Mouse (Mus musculus) stomach, postnatal 0 days (tissue): Measurements from ENCODE around the gene Ppp4r3b. TPM values are rescaled to one million over a fixed set of nuclear protein-coding genes. Genes with fewer than 3 reads are reported as not detected.

Source experiments
- ATAC-seq: fragments of 200-750 bp; cut with Nextera tagmentation; 2 replicates; pipeline ENCODE4 v1.8.0; 2017; ENCODE audit not compliant: low FRiP score, low TSS enrichment
- DNase-seq: peaks from one replicate; pipeline ENCODE4 v3.0.0-alpha.2; 2016; ENCODE audit warnings: low spot score
- H3K27ac ChIP-seq: fragments of 300-500 bp; sonication (generic); replicated peaks from 2 replicates; pipeline ENCODE4 v1.5.1; 2014; ENCODE audit warnings: mild to moderate bottlenecking, control low read depth
- H3K27me3 ChIP-seq: fragments of 300-500 bp; sonication (generic); 2 replicates; pipeline ENCODE4 v1.6.1; 2014; ENCODE audit warnings: low read length; ENCODE audit not compliant: control insufficient read depth, insufficient read depth
- H3K36me3 ChIP-seq: fragments of 300-500 bp; sonication (generic); 2 replicates; pipeline ENCODE4 v1.6.1; 2014; ENCODE audit warnings: low read length, mixed read lengths; ENCODE audit not compliant: control insufficient read depth, insufficient read depth
- H3K4me1 ChIP-seq: fragments of 300-500 bp; sonication (generic); replicated peaks from 2 replicates; pipeline ENCODE4 v1.6.1; 2014; ENCODE audit warnings: antibody characterized with exemption; ENCODE audit not compliant: control insufficient read depth, insufficient read depth
- H3K4me2 ChIP-seq: fragments of 300-500 bp; sonication (generic); replicated peaks from 2 replicates; pipeline ENCODE4 v1.6.1; 2014; ENCODE audit warnings: low read depth, mild to moderate bottlenecking, control low read depth, moderate library complexity
- H3K4me3 ChIP-seq: fragments of 300-500 bp; sonication (generic); 2 replicates; pipeline ENCODE4 v1.5.1; 2014; ENCODE audit warnings: low read depth, low read length, control low read depth
- H3K9ac ChIP-seq: fragments of 300-500 bp; sonication (generic); 2 replicates; pipeline ENCODE4 v1.6.1; 2014; ENCODE audit warnings: mild to moderate bottlenecking, low read length, control low read depth, mixed read lengths
- H3K9me3 ChIP-seq: fragments of 300-500 bp; sonication (generic); 2 replicates; pipeline ENCODE4 v1.6.1; 2016; ENCODE audit warnings: low read length; ENCODE audit not compliant: control insufficient read depth
- CTCF ChIP-seq: IDR thresholded peaks from 2 replicates; pipeline ENCODE4 v1.5.1; 2016; ENCODE audit warnings: antibody characterized with exemption, low read depth, mild to moderate bottlenecking, moderate library complexity
- EP300 ChIP-seq: optimal IDR thresholded peaks from 2 replicates; pipeline ENCODE3; 2016; ENCODE audit warnings: antibody characterized with exemption
- WGBS: fragments of 180-500 bp; shearing (Covaris S2); extraction: QIAGEN DNeasy Blood & Tissue Kit; methylation state at CpG from one replicate; pipeline ENCODE4 v1.1.7; 2014; 5-methylcytosine and 5-hydroxymethylcytosine counted together
- polyA plus RNA-seq: library from polyadenylated mRNA; unstranded; fragments of >200 nt; fragmentation: Nextera tagmentation; extraction: Ambion mirVana; gene quantifications from 2 replicates; pipeline ENCODE4 v1.2.1, GENCODE M21; 2015

The Ppp4r3b gene
- polyA plus RNA-seq, 1 experiment from 2014 or later: 49.1 TPM

DNA sequence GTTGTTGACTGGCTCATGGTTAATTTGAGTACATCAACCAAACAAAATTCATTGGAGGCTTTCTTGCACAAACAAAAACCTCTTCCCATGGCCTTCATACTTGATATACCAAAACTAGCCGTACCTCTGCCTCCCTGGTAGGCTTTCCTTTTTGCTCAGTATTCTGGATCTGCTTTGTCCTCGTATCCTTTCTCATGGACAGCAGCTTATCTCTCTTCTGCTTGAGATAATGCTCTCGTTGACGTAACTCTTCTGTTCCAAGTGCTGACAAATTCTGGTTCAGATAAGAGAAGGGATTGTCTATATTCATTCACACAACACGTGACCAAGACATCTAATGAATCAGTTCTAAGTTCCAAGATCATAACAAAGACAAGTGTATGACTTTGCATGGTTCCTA lies 49.6 kb downstream of the Ppp4r3b start:
- Histone ChIP-seq H3K4me2 (no peak overlapping the region), H3K9ac (no peak overlapping the region), H3K4me1 (no peaks in the 10 kb centered on the region), H3K27me3 (no peaks in the 10 kb centered on the region), H3K36me3 (peaks cover 15% of the 10 kb centered on the region; the same call in 1 of the 2 replicates), H3K9me3 (no peaks in the 10 kb centered on the region), H3K4me3 (no peak overlapping the region), H3K27ac (no peak overlapping the region)
- no peak for ATAC-seq
- DNase-seq: no peak
- 74% methylated on average over 5 of the region's 5 CpGs for WGBS
- TF ChIP-seq EP300 (no peak), CTCF (no peak)

- Histone ChIP-seq H3K36me3 (peaks cover 16% of the 10 kb centered on the region; the same call in 1 of the 2 replicates), H3K27me3 (no peaks in the 10 kb centered on the region), H3K4me3 (no peak overlapping the region), H3K9ac (no peak overlapping the region), H3K4me1 (no peaks in the 10 kb centered on the region), H3K4me2 (no peak overlapping the region), H3K9me3 (no peaks in the 10 kb centered on the region), H3K27ac (no peak overlapping the region)
- DNase-seq (no peak), ATAC-seq (no peak)
- TF ChIP-seq CTCF (no peak), EP300 (no peak)
- 70% methylated on average over 2 of the region's 2 CpGs for WGBS
These were observed 52.1 kb downstream of the Ppp4r3b start for GRCm38 (mm10) chr11:29224754-29225153.

- WGBS: 90% methylated on average over 2 of the region's 2 CpGs
- ATAC-seq: no peak
- Histone ChIP-seq H3K4me3 (no peak overlapping the region), H3K36me3 (peaks cover 5% of the 10 kb centered on the region; the same call in 1 of the 2 replicates), H3K4me2 (no peak overlapping the region), H3K4me1 (no peaks in the 10 kb centered on the region), H3K9me3 (no peaks in the 10 kb centered on the region), H3K27me3 (no peaks in the 10 kb centered on the region), H3K9ac (no peak overlapping the region), H3K27ac (no peak overlapping the region)
- no peak for DNase-seq
- TF ChIP-seq EP300 (no peak), CTCF (no peak)
These were observed 56.3 kb downstream of the Ppp4r3b start for GRCm38 (mm10) chr11:29228957-29229356.

DNA sequence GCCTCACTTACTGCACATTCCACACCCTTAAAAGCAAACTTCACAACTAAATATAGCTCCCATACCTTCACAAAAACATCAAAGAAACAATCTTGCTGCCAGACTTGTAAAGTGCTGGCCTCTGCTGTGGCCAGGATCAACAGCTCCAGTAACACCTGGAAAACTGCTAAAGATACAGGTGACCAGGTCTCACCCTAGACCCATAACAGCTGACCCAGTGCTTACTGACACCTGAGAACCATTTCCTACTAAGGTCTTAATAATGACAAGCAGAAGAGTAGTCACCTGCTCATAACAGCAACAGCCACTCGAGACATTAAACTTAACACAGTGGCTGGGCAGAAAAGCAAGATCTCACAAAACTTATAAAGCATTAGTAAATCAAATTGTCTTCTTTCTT lies 60.9 kb downstream of the Ppp4r3b start:
- no peak overlapping the region for H3K9ac ChIP-seq
- no peaks in the 10 kb centered on the region for H3K4me1 ChIP-seq
- no peak overlapping the region for H3K4me3 ChIP-seq
- DNase-seq (no peak), ATAC-seq (no peak)
- H3K27me3 ChIP-seq: no peaks in the 10 kb centered on the region
- H3K36me3 ChIP-seq: 0 out of 2 replicates have a peak, but pooled peaks cover 3% of the 10 kb centered on the region
- H3K4me2 ChIP-seq: no peak overlapping the region
- H3K9me3 ChIP-seq: no peaks in the 10 kb centered on the region
- TF ChIP-seq EP300 (no peak), CTCF (no peak)
- 78% methylated on average over 1 of the region's 1 CpGs for WGBS
- H3K27ac ChIP-seq: no peak overlapping the region

DNA sequence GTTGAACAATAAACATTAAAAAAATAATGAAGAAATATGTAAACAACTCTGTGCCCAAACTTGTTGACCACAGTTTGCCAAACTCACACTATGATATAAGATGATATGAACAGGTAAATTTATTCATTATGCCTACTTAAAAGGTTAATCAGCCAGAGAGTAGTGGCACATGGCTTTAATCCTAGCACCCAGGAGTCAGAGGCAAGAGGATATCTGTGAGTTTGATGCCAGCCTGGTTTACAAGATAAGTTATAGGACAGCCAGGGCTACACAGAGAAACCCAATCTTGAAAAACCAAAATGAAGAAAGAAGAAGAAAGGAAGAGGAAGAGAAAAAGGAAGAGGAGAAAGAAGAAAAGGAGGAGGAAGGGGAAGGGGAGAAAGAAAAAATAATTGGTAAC lies 64.7 kb downstream of the Ppp4r3b start:
- no peak overlapping the region for H3K27ac ChIP-seq
- H3K9me3 ChIP-seq: no peaks in the 10 kb centered on the region
- TF ChIP-seq CTCF: no peak
- no peaks in the 10 kb centered on the region for H3K4me1 ChIP-seq
- H3K36me3 ChIP-seq: no peaks in the 10 kb centered on the region
- no peak overlapping the region for H3K4me3 ChIP-seq
- no peak overlapping the region for H3K9ac ChIP-seq
- no peaks in the 10 kb centered on the region for H3K27me3 ChIP-seq
- no peak overlapping the region for H3K4me2 ChIP-seq
- no peak for DNase-seq
- ATAC-seq: no peak

DNA sequence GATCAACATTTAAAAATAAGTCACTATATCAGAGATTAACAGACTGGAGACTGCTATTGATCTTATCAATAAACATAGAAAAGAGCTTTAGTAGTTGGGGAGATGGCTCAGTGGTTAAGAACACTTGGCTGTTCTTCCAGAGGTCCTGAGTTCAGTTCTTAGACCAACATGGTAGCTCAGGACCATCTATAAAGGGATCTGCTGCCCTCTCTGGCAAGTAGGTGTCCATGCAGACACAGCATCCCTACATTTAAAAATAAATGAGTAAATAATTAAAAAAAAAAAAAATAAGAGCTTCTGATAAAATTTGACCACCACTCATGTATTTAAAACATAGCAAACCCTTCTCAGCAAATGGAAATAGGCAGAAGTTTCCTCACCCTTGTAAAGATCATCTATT lies 65.4 kb downstream of the Ppp4r3b start:
- DNase-seq: no peak
- Histone ChIP-seq H3K9me3 (no peaks in the 10 kb centered on the region), H3K27ac (no peak overlapping the region), H3K27me3 (no peaks in the 10 kb centered on the region), H3K4me1 (no peaks in the 10 kb centered on the region), H3K4me3 (no peak overlapping the region), H3K36me3 (no peaks in the 10 kb centered on the region), H3K4me2 (no peak overlapping the region), H3K9ac (no peak overlapping the region)
- no peak for ATAC-seq
- no peak for TF ChIP-seq EP300
- no peak for TF ChIP-seq CTCF

GRCm38 (mm10) chr11:29238551-29238950 lies 65.9 kb downstream of the Ppp4r3b start:
- no peak overlapping the region for H3K4me3 ChIP-seq
- WGBS: 93% methylated on average over 3 of the region's 3 CpGs
- no peak for TF ChIP-seq EP300
- TF ChIP-seq CTCF: no peak

More at GRCm38 (mm10) chr11:29238551-29238950, 65.9 kb downstream of the Ppp4r3b start:
- Histone ChIP-seq H3K4me1 (no peaks in the 10 kb centered on the region), H3K9me3 (no peaks in the 10 kb centered on the region), H3K4me2 (no peak overlapping the region), H3K27ac (no peak overlapping the region), H3K36me3 (no peaks in the 10 kb centered on the region), H3K27me3 (no peaks in the 10 kb centered on the region), H3K9ac (no peak overlapping the region)
- ATAC-seq: no peak
- DNase-seq: no peak
